Mouse (Mus musculus) midbrain, postnatal 0 days (tissue): ENCODE measurements around the gene Snrpa1. TPM values are rescaled to one million over a fixed set of nuclear protein-coding genes. Genes with fewer than 3 reads are reported as not detected.
A peak's percentile ranks its signal among the peaks of the same experiment; 100 is the strongest.

Source experiments
- ATAC-seq: fragments of 200-750 bp; cut with Nextera tagmentation; 2 replicates; pipeline ENCODE4 v1.8.0; 2017; ENCODE audit warnings: moderate number of reproducible peaks, mild to moderate bottlenecking, moderate TSS enrichment, moderate library complexity; ENCODE audit not compliant: low FRiP score
- DNase-seq: peaks from one replicate; pipeline ENCODE4 v3.0.0-alpha.2; 2015; ENCODE audit warnings: low spot score
- H3K27ac ChIP-seq: fragments of 300-500 bp; sonication (generic); 2 replicates; pipeline ENCODE4 v1.5.1; 2014; ENCODE audit warnings: low read depth, mild to moderate bottlenecking, low read length, mixed read lengths
- H3K27me3 ChIP-seq: fragments of 300-500 bp; sonication (generic); 2 replicates; pipeline ENCODE4 v1.6.1; 2014; ENCODE audit warnings: low read length, control low read depth, mixed read lengths; ENCODE audit not compliant: insufficient read depth
- H3K36me3 ChIP-seq: fragments of 300-500 bp; sonication (generic); 2 replicates; pipeline ENCODE4 v1.6.1; 2014; ENCODE audit warnings: low read length, control low read depth, mixed read lengths; ENCODE audit not compliant: insufficient read depth
- H3K4me1 ChIP-seq: fragments of 300-500 bp; sonication (generic); 2 replicates; pipeline ENCODE4 v1.6.1; 2014; ENCODE audit warnings: mild to moderate bottlenecking, control low read depth, antibody characterized with exemption, low read length, mixed read lengths; ENCODE audit not compliant: insufficient read depth
- H3K4me2 ChIP-seq: fragments of 300-500 bp; sonication (generic); 2 replicates; pipeline ENCODE4 v1.6.1; 2014; ENCODE audit warnings: low read depth, mild to moderate bottlenecking, low read length, mixed read lengths; ENCODE audit not compliant: poor library complexity, severe bottlenecking
- H3K4me3 ChIP-seq: fragments of 300-500 bp; sonication (generic); 2 replicates; pipeline ENCODE4 v1.5.1; 2014; ENCODE audit warnings: low read depth, mild to moderate bottlenecking, low read length, moderate library complexity
- H3K9ac ChIP-seq: fragments of 300-500 bp; sonication (generic); replicated peaks from 2 replicates; pipeline ENCODE4 v1.6.1; 2014; ENCODE audit warnings: mild to moderate bottlenecking, low read length, moderate library complexity, mixed read lengths; ENCODE audit not compliant: poor library complexity, severe bottlenecking
- H3K9me3 ChIP-seq: fragments of 300-500 bp; sonication (generic); 2 replicates; pipeline ENCODE4 v1.6.1; 2016; ENCODE audit warnings: low read length, control low read depth
- CTCF ChIP-seq: IDR thresholded peaks from 2 replicates; pipeline ENCODE4 v1.5.1; 2016; ENCODE audit warnings: antibody characterized with exemption, mild to moderate bottlenecking
- WGBS: fragments of 180-500 bp; shearing (Covaris S2); extraction: QIAGEN DNeasy Blood & Tissue Kit; methylation state at CpG from one replicate; pipeline ENCODE4 v1.1.7; 2014; 5-methylcytosine and 5-hydroxymethylcytosine counted together
- polyA plus RNA-seq: library from polyadenylated mRNA; unstranded; fragments of >200 nt; fragmentation: Nextera tagmentation; extraction: Ambion mirVana; gene quantifications from 2 replicates; pipeline ENCODE4 v1.2.1, GENCODE M21; 2015
- total RNA-seq: library from RNA; depleted of rRNA; stranded (reverse); fragments of >200 nt; gene quantifications from 2 replicates; pipeline ENCODE4 v1.2.3, GENCODE M21; 2014

The Snrpa1 gene
- total and polyA plus RNA-seq, 2 experiments from 2014 or later = 37.0 to 140 TPM

- H3K4me2 ChIP-seq = no peak overlapping the region
- DNase-seq = peak; percentile 61
- H3K4me1 ChIP-seq = no peaks in the 10 kb centered on the region; the same call in 1 of the 2 replicates
- WGBS = 10% methylated on average over 7 of the region's 7 CpGs
- H3K4me3 ChIP-seq = no peak overlapping the region
- no peaks in the 10 kb centered on the region for H3K36me3 ChIP-seq
- no peak overlapping the region for H3K9ac ChIP-seq
- no peak for ATAC-seq
- no peaks in the 10 kb centered on the region for H3K27me3 ChIP-seq
- TF ChIP-seq CTCF = peak; percentile 71
- H3K9me3 ChIP-seq = no peaks in the 10 kb centered on the region
- H3K27ac ChIP-seq = no peak overlapping the region
Measured at GRCm38 (mm10) chr7:66107930-66108329, 49.1 kb downstream of the Snrpa1 start.

- ATAC-seq (peak; percentile 91), DNase-seq (peak; percentile 95)
- Histone ChIP-seq H3K9me3 (no peaks in the 10 kb centered on the region), H3K36me3 (no peaks in the 10 kb centered on the region), H3K27me3 (no peaks in the 10 kb centered on the region), H3K9ac (peak within 1 kb of the TSS; percentile 93), H3K4me3 (peak within 1 kb of the TSS; percentile 92), H3K4me2 (peak within 1 kb of the TSS; percentile 92), H3K4me1 (peaks cover 4% of the 10 kb centered on the region; the same call in 1 of the 2 replicates), H3K27ac (peak within 1 kb of the TSS; percentile 91)
- no peak for TF ChIP-seq CTCF
- WGBS = under 1% methylated on average over 54 of the region's 123 CpGs
Measured at GRCm38 (mm10) chr7:66108961-66109854, 50.4 kb downstream of the Snrpa1 start, which contains the start of gene Chsy1. Chsy1 (plus strand) TSS chr7:66109515.

DNA sequence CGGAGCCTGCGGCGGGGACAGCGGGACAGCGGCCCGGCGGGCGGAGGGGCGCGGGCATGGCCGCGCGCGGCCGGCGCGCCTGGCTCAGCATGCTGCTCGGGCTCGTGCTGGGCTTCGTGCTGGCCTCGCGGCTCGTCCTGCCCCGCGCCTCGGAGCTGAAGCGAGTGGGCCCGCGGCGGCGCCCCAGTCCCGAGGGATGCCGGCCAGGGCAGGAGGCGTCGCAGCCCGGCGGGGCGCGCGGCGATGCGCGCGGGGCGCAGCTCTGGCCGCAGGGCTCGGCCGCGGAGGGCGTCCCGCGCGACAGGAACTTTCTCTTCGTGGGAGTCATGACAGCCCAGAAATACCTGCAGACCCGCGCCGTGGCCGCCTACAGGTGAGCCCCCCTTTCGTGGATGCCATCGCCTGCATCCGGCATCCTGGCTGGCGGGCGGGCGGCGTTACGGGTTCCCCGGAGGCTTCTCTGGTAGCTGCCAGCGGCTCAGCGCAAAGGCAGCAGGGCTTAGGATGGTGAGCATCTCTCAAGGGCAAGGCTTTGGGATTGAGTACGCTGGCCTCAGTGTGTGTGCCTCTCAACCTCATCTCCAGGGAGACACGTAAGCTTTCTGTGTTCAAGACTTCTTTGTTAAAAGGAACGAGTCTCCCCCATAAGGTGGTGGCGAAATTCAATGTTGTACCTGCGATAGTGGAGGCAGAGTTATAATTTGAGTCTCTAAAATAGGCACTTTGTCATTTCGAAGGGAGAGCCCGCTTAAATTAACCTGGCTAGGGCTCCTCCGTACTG lies 51.2 kb downstream of the Snrpa1 start:
- no peak for TF ChIP-seq CTCF
- ATAC-seq (peak; percentile 71), DNase-seq (peak; percentile 48)
- H3K9ac ChIP-seq = peak overlapping the region; percentile 93
- no peaks in the 10 kb centered on the region for H3K36me3 ChIP-seq
- H3K4me3 ChIP-seq = peak overlapping the region; percentile 92
- WGBS = under 1% methylated on average over 36 of the region's 77 CpGs
- H3K4me2 ChIP-seq = peak overlapping the region; percentile 92
- H3K27ac ChIP-seq = peak overlapping the region; percentile 91
- H3K4me1 ChIP-seq = peaks cover 4% of the 10 kb centered on the region; the same call in 1 of the 2 replicates
- H3K27me3 ChIP-seq = no peaks in the 10 kb centered on the region
- no peaks in the 10 kb centered on the region for H3K9me3 ChIP-seq

GRCm38 (mm10) chr7:66110636-66111112 lies 51.9 kb downstream of the Snrpa1 start:
- Histone ChIP-seq H3K4me1 (peaks cover 4% of the 10 kb centered on the region; the same call in 1 of the 2 replicates), H3K9me3 (no peaks in the 10 kb centered on the region), H3K4me3 (peak overlapping the region; percentile 92), H3K27ac (peak overlapping the region; percentile 91), H3K27me3 (no peaks in the 10 kb centered on the region), H3K9ac (peak overlapping the region; percentile 93), H3K36me3 (no peaks in the 10 kb centered on the region), H3K4me2 (peak overlapping the region; percentile 92)
- ATAC-seq (no peak), DNase-seq (peak; percentile 31)
- TF ChIP-seq CTCF = no peak
- WGBS = 2% methylated on average over 10 of the region's 10 CpGs

- 0 out of 2 replicates have a peak overlapping the region, but pooled peaks have one; percentile 93 for H3K9ac ChIP-seq
- no peak for ATAC-seq
- H3K36me3 ChIP-seq = no peaks in the 10 kb centered on the region
- no peaks in the 10 kb centered on the region for H3K9me3 ChIP-seq
- peak overlapping the region; percentile 92 for H3K4me3 ChIP-seq
- peak overlapping the region; percentile 91; the same call in 1 of the 2 replicates for H3K27ac ChIP-seq
- H3K27me3 ChIP-seq = no peaks in the 10 kb centered on the region
- 52% methylated on average over 10 of the region's 10 CpGs for WGBS
- no peak for TF ChIP-seq CTCF
- H3K4me1 ChIP-seq = peaks cover 4% of the 10 kb centered on the region; the same call in 1 of the 2 replicates
- DNase-seq = no peak
- peak overlapping the region; percentile 92 for H3K4me2 ChIP-seq
Measured at GRCm38 (mm10) chr7:66111211-66111610, 52.4 kb downstream of the Snrpa1 start.
